Mouse (Mus musculus) natural killer cell, adult 2 months (primary cell): Measurements from ENCODE around the gene Arhgef10l.

Experiments used
- DNase-seq, 2 experiments: peaks; one replicate each; pipeline ENCODE4 v3.0.0; 2022; ENCODE audit warnings: low spot score in 2 of 2

Gene Arhgef10l

DNA sequence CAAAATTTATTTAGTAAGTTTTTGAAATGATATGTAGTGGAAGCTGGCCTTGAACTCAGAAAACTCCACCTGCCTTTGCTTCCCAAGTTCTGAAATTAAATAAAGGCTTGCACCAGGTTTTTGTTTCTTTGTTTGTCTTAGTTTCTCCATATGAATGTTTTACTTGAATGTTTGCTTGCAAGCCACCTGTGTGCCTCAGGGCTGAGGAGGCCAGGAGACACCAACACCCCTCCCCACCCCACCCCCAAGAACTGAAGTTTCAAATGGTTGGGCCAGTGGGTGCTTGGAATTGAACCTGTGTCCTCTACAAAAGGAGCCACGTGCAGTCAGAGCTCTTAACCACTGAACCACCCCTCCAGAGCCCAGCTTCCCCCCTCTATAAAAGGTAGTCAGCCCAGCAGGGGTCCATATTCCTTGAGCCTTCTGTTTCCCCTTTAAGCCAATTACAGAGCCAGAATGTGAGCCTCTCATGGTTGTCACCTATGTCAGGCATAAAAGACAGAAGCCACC is 28.8 kb upstream of the Arhgef10l start:
- no peak for DNase-seq

DNA sequence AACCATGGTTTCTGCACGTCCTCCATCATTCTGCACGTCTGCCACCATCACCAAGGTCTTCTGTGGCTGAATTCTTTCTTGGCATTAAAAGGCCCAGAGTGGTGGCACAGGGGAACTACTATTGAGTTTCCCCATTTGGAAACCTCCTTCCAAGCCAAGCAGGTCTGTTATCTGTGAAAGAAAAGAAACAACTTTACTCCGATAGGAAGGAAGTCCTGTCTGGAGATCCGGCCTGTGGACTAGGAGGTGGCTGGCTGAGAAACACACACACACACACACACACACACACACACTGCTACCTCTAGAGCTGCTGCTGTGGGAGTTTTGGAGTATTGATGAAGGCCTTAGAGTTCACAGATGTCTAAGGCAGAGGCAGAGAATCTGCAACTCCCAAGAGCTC is 27.7 kb upstream of the Arhgef10l start:
- DNase-seq, result no peak

DNA sequence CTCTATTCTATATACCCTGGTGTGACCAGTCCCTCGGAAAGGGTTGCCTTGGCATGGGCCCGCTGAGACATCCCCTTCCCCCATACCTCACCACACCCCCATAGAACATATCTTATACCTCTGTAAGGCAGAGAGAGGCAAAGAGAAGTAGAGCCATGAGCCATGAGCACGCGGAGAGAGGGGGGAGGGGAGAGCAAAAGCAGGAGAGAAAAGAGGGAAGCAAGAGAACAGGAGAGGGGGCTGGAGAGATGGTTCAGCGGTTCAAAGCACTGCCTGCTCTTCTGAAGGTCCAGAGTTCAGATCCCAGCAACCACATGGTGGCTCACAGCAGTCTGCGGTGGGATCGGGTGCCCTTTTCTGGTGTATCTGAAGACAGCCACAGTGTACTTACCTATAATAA is 25.7 kb upstream of the Arhgef10l start:
- no peak for DNase-seq

DNA sequence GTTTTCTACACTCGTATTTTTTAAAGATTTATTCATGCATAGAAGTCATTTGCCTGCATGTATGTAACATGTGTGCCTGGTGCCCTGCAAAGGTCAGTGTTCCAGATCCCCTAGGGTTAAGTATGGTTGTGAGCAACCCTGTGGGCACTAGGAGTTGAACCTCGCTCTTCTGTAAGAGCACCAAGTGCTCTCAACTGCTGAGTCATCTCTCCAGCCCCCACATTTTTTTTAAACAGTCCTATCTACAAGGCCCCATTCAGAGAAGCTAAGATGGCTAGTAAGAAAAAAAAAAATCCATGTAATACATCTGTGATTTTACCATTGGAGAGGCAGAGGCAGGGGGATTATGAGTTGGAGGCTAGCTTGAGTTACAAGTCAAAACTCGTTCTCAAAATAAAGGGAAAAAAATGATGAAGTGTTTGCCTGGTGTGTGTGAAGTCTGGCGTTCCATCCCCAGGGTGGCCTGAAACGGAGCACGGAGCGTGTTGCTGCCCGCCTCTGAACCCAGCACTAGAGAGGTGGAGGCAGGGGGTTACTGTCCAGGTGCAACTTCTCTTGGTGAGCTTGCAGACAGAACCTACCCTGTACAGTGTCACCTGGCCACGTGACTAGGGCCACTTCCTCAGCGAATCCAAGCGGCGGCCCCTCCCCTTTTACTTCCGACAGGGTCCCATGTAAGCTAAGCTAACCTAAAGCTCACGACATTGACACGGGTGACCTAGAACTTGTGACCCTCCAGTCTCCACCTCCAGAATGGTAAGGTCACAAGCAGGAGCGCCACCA is 24.3 kb upstream of the Arhgef10l start:
- DNase-seq, result no peak

DNA sequence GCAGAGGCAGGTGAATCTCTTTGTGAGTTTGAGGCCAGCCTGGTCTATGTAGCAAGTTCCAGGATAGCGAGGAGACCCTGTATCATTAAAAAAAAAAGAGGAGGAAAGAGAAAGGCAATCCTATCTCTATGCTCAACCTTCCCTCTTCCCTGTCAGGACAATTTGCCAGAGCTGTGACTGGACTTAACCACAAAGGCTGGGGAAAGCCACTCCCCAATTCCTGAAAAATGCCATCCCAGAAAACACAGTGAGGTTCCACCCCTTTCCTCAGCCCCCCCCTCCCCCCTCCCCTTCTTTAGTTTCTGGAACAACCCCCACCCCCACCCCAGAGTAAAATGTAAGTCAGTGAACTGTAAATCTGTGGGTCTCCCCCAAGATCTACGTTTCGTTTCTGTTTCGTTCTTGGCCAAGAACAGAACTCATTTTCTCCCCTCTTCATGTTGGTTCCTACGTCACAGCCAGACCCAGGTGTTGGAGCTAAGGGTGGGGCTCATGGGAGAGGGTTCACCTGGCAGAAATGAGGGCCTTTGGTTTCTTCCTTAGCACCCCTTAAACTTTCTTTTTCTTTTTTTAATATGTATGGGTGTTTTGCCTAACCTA is 23.1 kb upstream of the Arhgef10l start:
- no peak for DNase-seq

DNA sequence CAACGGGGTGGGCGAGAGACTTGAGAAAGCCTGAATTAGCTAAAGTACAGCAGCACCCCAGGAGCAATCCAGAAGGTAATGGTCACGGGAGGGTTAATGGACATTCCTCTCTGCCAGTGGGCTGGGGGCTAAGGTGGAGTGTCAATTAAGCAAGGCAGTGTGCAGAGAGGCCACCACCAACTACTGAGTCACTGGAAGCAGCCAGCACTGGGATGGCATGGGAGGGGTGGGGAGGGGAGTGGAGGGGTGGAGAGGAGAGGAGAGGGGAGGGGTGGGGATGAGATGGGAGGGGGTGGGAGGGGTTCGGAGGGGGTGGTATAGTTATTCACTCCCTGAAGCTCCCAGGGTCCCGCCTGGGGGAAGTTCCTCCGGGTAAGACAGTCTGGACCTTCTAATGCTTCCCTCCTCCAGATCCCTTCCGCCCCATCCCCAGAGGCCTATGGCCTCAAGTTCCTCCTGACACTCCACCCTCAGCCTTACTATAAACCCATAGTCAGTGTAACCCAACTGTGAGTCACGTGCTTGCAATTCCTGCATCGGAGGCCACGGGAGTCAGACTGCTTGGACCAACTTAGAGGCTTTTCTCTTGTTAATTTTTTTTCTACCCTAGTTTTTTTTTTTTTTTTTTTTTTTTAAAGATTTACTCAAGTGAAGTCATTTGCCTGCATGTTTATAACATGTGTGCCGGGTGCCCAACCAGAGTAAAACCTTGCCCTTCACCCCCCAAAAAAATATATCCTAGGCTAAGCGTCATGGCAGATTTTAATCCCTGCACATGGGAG is 22.4 kb upstream of the Arhgef10l start:
- DNase-seq, result no peak

DNA sequence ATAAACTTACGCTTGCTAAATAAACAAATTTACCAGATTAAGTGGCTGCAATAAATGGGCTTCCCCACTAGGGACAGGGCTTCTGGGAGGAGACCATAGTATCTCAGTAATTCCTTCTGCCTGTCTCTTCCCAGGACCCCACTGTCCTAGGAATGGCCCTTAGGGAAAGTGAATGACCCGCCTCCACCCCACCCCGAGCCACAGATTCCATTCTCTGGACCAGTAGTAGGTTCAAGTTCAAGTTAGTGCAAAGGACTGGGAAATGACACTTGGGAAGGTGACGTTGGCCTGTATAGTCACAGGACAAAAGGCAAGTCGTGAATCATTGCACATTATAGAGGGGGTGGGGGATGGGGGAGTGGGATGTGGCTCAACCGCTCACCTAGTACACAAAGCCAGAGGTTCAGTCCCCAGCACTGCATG is 19.1 kb upstream of the Arhgef10l start:
- DNase-seq, result no peak

DNA sequence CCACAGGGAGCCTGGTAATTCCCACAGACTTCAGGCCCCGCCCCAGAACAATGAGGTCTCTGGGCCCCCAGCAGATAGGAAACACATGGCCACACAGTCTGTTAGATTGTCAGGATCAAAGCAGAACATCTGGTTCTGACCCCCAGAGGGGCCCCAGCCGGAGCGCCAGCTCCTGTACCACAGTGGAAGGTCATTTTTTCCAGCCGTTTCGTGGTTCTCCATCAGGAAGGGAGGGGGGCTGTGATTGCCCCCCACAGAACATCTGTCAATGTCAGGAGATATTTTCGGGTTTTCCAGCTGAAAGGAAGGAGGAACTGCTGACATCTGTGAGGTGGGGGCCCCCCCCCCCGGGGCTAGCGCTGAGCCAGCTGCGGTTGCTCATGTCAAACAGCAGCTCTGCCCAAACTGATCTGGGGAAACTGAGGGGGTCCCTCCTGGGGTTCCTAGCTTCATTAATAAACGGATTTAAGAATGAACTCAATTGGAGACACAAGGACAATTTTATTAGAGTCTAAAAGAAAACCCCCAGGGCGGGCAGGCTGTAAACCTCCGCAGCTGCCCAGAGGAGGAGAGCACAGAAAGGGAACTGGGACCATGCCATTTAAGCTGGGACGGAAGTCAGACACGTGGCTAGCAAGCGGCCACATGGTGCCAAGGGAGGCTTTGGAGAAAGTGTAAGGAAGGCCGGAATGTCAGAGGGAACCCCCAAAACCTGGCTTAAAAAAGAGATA is 18.5 kb upstream of the Arhgef10l start:
- no peak for DNase-seq

DNA sequence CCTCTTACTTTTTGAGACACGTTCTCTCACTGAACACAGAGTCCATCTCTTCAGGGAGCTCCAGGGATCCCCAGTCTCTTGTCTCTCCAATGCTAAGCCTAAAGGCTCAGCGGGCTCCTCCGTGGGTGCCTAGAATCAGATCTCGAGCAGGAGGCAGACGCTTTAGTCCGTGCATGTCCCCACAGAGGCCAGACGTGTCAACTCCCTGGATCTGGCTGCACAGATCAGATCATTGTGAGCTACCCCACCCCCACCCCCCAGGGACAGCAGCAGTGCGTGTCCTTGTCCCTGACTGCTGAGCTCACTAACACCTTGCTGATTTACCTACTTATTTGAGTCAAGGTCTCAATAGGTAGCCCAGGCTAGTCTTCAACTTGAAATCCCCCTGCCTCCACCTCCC is 17.8 kb upstream of the Arhgef10l start:
- DNase-seq, result no peak

DNA sequence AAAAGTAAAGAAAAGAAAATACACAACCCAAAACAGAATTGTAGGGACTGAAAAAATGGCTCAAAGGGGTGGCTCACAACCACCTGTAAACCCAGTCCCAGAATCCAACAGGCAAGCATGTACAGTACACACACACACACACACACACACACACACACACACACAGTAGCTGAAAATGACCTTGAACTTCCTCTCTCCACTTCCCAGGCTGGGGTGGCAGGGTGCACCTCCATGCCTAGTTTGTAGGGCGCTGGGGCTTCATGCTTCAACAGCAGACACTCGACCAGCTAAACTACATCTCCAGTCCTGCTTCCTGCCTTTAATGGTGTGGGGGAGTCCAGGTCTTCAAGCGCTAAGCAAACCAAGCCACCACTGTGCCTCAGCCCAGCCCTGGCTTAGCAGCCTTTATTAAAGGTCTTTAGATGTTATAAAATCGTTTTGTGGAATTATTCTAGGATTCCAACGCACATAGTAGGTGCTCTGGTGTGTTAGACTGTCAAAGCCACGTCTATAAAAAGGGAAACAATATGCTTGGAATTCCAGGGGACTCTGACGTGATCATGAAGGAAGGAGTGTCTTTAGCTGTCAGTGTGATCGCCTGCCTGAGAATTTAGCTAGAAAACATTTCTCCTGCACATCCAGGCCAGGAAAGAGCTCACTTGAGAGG is 15.1 kb upstream of the Arhgef10l start:
- no peak for DNase-seq

DNA sequence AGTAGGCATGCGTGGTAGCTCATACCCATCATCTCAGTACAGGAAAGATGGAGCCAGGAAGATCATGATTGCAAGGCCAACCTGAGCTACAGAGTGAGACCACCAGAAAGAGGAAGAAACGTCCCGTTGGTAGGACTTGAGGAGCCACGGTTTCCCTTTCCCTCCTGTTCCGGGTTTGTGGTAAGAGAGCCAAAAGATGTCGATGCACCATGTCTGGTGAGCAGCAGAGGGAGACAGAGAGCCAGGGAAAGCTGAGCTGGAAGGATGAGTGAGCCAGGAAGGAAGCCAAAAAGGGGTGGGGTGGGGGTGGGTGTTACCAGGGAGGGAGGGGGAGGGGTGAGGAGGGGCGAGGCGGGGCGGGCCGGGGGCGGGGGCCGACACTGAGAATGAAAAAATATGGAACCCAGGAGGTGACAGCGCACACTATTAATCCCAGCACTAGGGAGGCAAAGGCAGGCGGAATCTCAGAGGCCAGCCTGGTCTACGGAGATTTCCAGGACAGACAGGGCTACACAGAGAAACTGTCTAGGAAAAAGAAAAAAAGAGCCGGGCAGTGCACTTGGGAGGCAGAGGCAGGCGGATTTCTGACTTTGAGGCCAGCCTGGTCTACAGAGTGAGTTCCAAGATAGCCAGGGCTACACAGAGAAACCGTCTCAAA is 14.0 kb upstream of the Arhgef10l start:
- DNase-seq, result peak in 1 of 2 experiments; percentile 61

DNA sequence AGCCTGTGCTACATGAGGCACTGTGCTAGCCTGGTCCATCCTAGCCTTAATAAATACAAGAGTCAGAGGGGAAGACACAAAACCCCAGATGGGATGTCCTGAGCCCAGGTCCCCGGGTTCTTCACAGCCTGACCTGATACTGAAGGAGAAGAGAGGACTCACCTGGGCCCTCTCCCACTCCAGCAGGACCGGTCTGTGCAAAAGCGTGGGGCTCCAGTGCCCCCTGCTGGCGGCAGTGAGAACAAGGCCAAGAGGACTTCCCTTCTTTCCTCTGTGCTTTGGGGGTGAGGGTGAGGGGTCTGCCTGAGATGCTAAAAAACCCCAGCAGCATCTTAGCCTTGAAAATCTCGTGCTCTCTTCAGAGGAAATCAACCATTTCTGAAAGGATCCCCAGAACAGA is 13.2 kb upstream of the Arhgef10l start:
- peak in 1 of 2 experiments; percentile 37 for DNase-seq

DNA sequence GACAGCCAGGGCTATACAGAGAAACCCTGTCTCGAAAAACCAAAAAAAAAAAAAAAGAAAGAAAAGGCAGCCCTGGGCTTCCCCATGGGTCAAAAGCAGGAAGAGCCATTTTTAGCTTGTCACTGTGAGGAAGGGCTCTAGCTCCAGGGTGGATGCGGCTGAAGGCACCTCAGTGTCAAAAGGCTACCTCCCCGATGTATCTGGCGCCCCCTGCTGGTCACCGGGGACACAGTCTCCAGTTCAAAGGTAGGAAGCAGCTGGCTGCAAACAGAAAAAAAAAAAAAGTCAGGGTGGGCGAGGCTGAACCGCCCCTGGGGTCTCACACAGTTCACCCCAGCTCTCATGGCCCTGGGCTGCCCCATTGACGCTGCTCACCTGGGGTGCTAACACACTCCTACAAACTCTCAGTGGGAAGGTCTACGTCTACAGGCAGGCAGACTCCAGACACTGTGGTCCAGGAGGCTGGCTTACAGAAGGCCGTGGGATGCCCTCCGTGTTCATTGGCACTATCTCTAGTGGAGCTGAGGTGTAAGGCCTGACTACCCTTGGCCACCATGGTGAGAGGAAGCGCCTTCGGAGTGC is 8.6 kb upstream of the Arhgef10l start:
- peak; percentile 59 to 82 for DNase-seq

DNA sequence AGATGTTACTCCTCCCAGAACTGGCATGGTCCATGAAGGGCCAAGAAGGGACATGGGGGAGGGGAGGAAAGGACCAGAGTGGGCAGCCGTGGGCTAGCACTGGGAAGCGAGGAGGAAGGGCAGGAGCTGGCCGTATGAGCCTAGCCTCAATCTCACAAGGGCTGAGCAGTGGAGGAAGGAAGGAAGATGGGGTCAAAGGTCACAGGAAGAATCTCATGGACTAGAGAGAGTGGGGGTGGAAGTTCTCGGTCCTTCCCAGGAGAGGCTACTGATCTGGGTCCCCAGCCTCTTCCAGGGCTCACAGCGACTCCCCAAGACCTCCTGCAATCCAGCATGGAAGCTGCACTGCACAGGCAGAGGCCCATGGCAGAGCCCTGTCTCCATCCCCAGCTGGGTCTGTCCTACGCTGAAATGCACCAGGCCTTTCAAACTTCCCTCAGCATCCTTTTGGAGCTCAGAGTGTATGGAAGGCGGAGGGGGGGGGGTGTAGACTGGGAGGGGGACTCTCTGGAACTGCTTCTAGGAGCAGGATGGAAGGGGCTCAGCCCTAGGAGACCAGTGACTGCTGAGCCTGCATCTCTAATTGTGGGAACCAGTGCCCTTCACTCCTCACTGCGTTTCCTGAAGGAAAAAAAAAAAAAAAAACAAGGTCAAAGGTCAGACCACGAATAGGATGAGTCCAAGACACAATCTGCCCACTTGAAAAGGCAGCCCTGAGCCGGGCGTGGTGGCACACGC is 7.9 kb upstream of the Arhgef10l start:
- DNase-seq, result no peak

DNA sequence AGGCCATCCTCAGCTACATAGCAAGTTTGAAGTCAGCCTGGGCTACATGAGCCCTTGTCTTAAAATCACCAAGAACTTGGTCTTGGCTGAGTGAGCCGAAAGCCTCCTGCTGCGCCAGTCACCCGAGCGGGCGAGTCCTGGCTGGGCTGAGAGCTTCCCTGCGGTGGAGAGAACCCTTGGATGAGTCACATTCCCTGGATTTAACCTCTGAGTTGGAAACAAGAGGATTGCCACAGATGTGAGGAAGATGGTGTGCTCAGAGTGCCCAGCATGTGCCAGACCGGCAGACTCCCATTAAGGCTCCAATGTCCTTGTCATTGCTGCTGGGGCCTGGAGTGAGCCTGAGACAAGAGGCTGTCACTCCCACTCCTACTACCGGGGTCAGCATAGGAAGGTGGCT is 2.0 kb upstream of the Arhgef10l start:
- no peak for DNase-seq

DNA sequence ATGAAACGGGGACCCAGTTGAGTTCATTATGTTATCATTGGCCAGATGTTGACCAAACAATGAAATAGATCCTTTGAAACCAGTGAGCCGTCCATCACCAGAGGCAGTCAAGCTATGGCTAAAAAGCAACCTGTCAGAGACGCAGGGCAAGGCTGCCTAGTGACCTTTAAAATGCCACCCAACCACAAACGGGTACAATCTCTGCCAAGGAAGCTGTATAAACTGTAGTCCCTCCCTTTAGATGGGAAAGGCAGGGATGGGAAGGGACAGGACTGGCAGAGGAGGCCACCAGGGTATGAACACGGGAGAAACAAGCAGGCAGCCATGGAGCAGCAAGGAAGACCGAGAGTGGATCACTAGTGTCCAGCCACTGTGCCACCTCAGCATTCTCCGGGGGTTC is 759 bp downstream of the Arhgef10l start:
- DNase-seq, result no peak

DNA sequence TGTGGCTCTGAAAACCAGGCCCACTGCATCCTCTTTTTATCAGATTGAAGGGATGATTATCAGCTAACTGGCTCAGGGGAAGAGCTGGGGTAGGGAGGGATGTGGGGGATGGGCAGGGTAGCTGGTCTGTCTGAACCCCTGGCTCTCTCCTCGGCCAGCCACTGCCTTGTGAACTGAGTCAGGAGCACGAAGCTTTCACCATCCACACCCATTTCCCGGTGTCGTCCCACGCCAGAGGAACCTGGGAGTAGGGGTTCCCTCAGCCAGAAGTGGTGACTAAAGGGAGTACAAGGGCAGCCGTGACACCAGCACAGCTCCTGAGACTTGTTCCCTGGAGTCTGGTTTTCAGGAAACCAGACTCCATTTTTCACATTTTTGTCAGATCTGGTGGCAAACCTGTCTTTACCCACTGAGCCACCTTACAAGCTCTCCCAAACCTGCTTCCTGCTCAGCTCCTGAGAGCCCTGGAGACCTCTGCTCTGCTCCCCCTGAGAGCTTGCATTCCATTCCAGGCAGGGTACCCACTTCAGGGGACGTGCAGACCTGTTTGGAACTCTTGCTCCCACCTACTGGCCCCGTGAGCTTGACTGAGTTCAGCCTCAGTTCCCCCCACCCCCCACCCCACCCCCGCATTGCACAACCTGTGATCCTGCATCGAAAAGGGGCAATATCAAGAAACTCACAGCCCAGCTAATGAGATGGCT is 2.8 kb downstream of the Arhgef10l start:
- no peak for DNase-seq

DNA sequence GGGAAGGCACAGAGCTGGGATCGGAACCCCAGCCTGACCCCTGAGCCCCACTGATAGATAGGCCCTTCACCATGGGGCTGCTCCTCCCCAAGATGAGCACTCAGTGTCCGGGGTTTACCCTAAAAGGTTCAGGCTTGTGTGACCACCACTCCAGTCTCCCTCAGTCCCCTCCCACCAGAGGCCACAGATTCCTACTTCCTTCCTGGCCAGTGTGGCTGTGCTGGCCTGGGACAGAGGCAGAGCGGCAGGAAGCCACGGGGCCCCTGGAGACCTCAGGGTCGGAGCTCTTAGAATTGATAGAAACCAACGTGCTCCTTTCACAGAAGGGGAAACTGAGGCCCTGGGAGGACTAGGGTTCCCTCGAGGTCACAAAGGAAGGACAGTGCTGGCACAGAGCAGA is 3.4 kb downstream of the Arhgef10l start:
- DNase-seq, result no peak

DNA sequence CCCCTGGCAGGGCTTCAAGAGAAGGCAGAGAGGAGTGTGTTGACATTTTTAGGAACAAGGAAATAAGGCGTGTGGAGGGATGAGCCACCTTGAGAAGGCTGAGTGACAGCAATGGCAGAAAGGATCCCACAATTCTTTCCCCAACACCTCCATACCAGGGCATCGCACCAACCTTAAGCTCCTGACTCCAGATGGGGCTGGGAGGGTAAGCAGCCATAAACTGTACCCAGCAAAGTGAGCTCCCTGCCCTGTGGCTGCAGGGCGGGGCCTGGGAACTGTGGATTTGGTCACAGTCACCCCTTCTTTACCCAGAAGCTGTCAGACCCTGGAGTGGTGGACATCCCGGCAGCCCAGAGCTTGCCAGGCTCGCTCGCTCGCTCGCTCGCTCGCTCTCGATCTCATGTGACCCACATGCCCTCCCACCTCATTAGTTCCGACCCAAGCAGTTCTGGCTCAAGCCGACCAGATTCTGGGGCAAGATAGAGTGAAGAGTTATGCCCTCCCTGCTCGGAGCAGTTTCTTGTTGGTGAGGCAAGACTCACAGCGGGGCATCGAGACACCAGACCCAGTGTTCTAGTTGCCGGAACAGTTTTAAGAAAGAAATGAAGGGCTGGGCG is 4.3 kb downstream of the Arhgef10l start:
- no peak for DNase-seq
